Mouse (Mus musculus) frontal cortex, adult 2 months (tissue): ENCODE measurements at regions not wholly inside any gene's neighbourhood (a gene's known extent, or its start where the extent isn't known, plus 50 kb on each side); places are given as distances from the start of the nearest gene placed in this dataset.

Source experiments
- DNase-seq, 2 experiments: peaks; one replicate each; pipeline ENCODE4 v3.0.0; 2022; ENCODE audit warnings: low spot score in 1 of 2; ENCODE audit errors: extremely low spot score in 1 of 2

DNA sequence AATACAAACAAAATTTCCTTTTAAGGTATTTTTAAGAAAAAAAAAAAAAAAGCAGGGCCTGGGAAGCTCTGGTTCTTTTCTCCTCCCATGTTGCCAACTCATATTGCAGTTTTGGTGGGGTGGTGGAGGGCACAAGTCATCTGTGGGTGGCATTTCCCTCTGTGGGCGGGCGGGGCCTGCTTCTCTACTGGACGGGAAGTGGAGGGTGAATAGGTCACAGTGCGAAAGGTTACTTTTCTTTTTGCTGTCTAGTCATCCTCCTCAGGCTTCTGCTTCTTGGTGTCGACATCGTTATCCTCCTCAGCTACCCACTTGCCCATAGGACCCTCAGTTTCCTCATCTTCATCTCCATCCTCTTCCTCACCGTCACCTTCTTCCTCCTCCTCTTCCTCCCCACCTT, 55.3 kb upstream of the Plcb1 start:
- no peak for DNase-seq

DNA sequence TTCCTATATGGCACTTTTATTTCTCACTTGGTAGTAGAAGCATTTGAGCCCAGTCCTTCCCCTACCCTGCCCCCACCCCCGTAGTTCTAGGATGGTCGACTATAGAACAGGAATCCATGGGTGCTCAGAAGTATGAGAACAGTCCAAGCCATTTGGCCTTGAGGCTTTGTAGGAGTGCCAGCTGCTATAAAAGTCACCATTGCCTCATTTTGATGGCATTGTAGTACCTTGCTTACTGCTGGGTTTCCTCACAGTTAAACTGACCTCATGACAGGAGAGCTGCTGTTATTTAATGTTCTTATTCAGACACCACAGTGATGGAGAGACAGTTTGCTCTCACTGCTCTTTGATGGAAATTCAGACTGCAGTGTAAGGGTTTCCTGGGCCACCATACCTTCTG, 59.2 kb upstream of the Plcb1 start:
- DNase-seq, result no peak

DNA sequence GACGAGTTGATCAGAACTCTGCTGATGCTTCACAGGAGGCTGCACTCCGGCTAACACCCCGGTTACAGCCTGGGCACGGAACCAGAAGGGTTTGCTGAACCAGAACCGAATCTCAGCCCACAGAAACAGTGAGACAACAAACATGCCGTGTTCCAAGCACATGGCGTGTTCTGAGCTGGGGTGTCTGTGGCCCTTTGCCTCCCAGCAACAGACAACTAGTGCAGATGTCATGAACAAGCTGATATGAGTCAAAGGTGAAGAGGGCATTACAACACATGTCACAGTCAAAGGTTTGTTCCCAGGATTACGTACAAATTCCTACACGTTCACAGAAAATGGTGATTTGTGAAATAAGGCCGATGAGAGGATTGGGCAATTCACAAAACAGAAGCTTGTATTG, 61.8 kb upstream of the Plcb1 start:
- DNase-seq, result no peak

DNA sequence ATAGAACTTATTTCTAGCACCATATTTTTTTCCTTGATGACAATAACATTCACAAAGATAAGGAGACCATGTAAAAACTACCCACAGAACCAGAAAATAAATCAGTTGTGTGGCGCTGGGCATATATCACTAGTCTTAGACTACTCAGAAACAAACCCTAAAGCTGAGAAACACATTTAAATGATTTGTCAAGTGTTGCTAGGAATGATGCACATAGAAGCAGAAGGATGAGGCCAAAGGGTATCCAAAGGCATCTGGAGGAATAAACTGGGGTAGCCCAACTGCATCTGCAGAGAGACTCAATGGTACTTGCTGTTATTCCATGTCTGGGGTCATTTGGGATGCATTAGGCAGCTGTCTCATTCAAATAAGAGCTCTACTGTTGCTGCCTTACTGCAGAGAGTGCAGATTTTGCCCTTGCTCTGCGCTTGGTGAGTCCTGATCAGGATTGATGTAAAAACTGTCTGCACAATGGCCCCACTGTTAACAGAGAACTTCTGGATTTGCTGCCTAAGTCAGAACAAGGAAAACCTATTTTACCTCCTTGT, 68.0 kb upstream of the Plcb1 start:
- DNase-seq, result peak in 1 of 2 experiments; percentile 1

DNA sequence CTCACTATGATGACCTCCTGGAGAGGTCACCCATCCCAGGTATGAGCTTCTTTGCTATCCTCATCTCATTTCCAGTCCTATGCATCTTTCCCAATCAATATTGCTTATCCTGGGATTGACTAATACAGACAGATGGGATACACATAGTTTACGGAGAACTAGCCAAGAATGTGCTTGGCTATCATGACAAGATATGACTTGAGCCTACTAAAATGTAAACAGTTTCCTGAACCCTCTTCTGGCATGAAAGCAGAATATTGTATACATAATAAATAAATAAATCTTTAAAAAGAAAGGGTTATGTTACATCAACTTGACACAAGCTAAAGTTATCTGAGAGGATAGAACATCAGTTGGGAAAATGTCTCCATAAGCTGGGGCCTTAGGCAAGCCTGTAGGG, 69.3 kb upstream of the Plcb1 start:
- no peak for DNase-seq

DNA sequence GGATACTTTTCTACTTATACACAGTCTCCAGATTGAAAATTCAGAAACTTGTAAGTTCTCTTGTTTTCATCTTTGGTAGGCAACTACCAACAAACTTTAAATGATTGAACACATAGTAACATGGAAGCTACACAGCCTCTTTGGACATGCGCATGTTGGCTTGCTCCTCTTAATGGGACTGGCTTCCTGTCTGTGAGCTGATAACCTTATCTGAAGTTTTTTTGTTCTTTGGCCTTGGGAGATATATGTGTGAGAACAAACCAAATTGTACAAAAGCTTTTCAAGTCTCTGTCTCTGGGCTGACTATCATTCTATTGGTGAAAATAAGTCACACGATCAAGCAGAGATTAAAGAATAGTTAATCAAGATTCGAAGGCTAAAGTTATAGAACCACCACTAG, 70.1 kb upstream of the Tmx4 start:
- no peak for DNase-seq

DNA sequence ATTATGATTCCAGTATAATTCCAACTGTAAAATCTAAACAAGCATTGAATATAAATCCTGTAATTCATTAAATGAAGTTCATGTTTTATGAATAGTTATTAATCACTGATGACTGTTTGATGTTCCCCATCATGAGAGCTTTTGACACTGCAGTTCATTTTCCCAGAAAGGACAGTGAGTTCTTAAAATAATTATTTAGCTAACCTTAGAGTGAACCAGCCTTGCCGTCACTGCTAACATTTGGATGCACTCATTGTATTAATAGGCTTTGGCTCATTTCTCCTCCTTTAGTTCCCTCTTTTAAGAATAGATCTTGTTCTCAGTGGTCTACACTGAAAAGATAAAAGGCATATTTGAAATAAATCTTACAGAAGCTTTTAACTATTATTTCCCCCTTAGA, 64.8 kb upstream of the Tmx4 start:
- DNase-seq, result no peak

DNA sequence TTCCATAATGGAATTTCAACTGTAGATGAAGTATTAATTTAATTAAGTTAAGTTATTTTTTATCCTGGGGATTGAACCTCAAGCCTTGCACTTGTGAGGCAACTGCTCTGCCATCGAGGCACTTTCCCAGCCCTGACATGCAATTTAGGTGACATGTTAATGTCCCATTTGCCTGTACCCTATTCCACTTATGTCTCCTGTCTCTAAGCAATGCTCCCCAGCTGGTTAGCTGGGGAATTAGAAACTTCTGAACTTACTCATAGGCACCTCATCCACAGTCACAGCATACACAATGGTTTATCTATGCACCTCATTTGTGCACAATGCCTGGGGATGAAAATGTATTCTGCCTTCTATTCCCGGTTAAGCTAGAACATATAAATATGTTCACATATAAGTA, 59.1 kb upstream of the Tmx4 start:
- no peak for DNase-seq

DNA sequence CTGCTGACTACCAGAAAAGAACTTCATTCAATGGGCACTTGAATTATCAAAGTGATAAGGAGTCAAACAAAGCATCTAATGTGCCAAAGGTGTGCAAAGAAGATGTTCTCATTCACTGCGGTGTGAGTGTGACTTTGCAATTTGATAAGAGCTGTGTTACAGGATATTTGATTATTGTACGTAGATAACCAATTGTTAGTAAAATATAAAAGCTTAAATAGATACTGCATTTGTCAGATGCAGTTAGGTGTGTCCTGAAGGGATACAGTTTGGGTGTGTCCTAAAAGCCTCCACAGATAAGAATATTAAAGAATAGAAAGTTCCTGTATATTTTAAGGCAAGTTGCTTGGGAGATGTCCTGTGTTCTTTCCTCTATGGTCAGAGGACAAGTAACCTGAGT, 53.5 kb upstream of the Tmx4 start:
- no peak for DNase-seq

DNA sequence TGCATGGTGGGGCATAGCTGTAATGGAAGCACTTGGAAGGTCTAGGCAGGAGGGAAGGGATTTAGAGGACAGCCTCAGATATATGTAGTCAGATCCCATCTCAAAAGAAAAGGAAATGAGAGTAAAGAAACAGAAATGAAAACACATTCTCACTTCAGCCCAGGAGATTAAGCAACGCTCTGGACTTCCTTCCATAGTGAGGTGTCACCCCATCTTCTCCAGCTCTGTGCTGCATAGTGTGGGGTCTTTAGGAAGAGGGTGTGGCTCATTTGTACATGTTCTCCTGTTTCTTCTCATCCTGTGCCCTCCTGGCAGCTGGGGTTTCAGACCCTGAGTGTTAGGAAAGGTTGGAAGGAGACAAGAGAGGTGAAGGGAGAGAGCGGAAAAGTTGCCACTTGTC, 52.4 kb upstream of the Tmx4 start:
- no peak for DNase-seq
